Mouse (Mus musculus) testis, adult 2 months (tissue): Measurements from ENCODE around the gene Bsdc1.

Experiments used
- CTCF ChIP-seq: fragments of 200-500 bp; IDR thresholded peaks from 2 replicates; pipeline ENCODE4 v1.5.1; 2012; ENCODE audit warnings: low read depth, mild to moderate bottlenecking, inconsistent platforms, low read length, moderate library complexity; ENCODE audit not compliant: control insufficient read depth, insufficient read depth, insufficient replicate concordance
- POLR2A ChIP-seq: fragments of 200-500 bp; IDR thresholded peaks from 2 replicates; pipeline ENCODE4 v1.6.1; 2012; ENCODE audit warnings: low read depth, mild to moderate bottlenecking, inconsistent platforms, low read length, moderate library complexity; ENCODE audit not compliant: control insufficient read depth

DNA sequence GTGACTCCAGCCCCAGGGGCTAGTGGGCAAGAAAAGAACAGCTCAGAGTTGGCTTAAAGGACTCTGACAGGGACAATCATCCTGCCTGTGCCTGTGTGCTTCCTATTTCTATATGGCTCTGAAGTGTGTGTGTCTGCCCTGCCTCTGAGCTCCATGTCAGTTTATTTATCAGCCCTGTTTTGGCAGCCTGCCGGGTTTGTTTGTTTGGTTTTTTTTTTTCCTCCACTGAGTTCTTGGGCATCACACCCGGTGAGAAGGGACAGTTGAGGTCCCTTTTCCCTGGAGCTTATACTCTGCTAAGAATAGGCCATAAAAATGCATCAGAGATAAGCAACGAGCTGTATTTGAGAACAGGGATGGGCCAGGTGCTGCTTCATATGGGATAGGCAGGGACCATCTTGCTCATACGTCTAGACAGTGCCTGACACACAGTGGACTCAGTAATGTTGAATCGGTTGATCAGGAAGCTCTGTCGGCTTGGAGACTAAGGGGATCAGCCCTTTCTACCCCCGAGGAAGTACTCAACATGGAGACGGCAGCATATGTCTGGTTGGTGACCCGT is 41.0 kb downstream of the Bsdc1 start:
- no peak for TF ChIP-seq CTCF
- TF ChIP-seq POLR2A: no peak
